Mouse (Mus musculus) megakaryocyte, embryonic 14.5 days (primary cell): ENCODE measurements at regions not wholly inside any gene's neighbourhood (a gene's known extent, or its start where the extent isn't known, plus 50 kb on each side); places are given as distances from the start of the nearest gene placed in this dataset.

Experiments
- FLI1 ChIP-seq: IDR thresholded peaks from 2 replicates; pipeline ENCODE4 v1.6.1; 2012; ENCODE audit warnings: low read length, inconsistent platforms, mixed read lengths
- GATA1 ChIP-seq: IDR thresholded peaks from 3 replicates; pipeline ENCODE4 v1.6.1; 2012; ENCODE audit warnings: mixed read lengths, low read length, inconsistent platforms, borderline replicate concordance

GRCm38 (mm10) chr2:75539726-75540125, 119.3 kb upstream of the Hnrnpa3 start:
- TF ChIP-seq GATA1 (no peak), FLI1 (no peak)
